In the genomic region with DNA sequence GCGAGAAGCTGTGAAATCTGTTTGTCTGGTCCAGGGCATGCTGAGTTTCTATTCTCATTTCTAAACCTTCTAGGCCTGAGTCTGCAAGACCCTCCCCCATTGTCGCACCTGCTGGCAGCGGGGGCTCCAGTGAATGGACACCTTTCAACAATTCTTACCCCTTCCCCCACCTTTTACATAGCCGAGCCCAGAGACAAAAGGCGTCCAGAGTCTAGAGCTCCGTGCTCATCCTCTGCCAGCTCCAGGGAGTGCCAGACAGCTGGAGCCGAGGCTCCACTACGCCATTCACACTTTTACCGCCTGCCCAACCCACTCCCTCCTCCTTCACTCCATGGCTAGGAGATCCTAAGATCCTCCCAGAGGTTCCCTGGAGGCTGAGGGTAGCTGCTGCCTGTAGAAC, we compare ENCODE assay signal across 13 mouse cellular contexts. TPM values are rescaled to one million over a fixed set of nuclear protein-coding genes. Genes with fewer than 3 reads are reported as not detected.
DNase-seq lines count a peak whose midpoint lies in the region; ATAC-seq and TF ChIP-seq lines count a peak whose summit lies in the region.
"Had no signal": no experiment of that assay in that cellular context is flagged by ENCODE, and none has a peak within 500 bp of the region (broad histone marks: within the 10 kb centered on the region; RNA-seq: fewer than 3 reads in every experiment).

No protein-coding gene starts in this region.

- intact Hi-C loops in heart, postnatal 10 days (cut with DNase I): no loop called here

- peak; percentile 68; the same call in 1 of the 2 replicates for ATAC-seq in forebrain, embryonic 12.5 days (ENCODE audit: low FRiP score)
- no peak for ATAC-seq in stomach, postnatal 0 days (ENCODE audit: low FRiP score, low TSS enrichment)
- ATAC-seq: liver, postnatal 0 days had no signal

- no peak for TF ChIP-seq CTCF in ES-Bruce4 (IDR thresholded peaks at IDR 0.05; ENCODE audit: low read depth, low read length)
- no peak for TF ChIP-seq CTCF in stomach, postnatal 0 days (IDR thresholded peaks at IDR 0.05; ENCODE audit: low read depth)

- 7% methylated on average over 9 of the region's 9 CpGs for WGBS in heart, embryonic 10.5 days
- WGBS in forebrain, embryonic 12.5 days: 2% methylated on average over 9 of the region's 9 CpGs
- 5% methylated on average over 9 of the region's 9 CpGs for WGBS in midbrain, embryonic 10.5 days
- 6% methylated on average over 9 of the region's 9 CpGs for WGBS in stomach, postnatal 0 days

- no peaks in the 10 kb centered on the region for H3K36me3 ChIP-seq in heart, embryonic 10.5 days
- no peaks in the 10 kb centered on the region for H3K36me3 ChIP-seq in ES-Bruce4 (ENCODE audit: control insufficient read depth, insufficient read depth, low read length, poor library complexity, severe bottlenecking)
- H3K36me3 ChIP-seq in forebrain, embryonic 12.5 days (replicated peaks): no peaks in the 10 kb centered on the region
- H3K36me3 ChIP-seq in midbrain, embryonic 10.5 days: no peaks in the 10 kb centered on the region
- H3K36me3 ChIP-seq in stomach, postnatal 0 days (ENCODE audit: control insufficient read depth, insufficient read depth, low read length): no peaks in the 10 kb centered on the region

- H3K27ac ChIP-seq in heart, embryonic 10.5 days: no peak overlapping the region
- H3K27ac ChIP-seq in ES-Bruce4 (ENCODE audit: insufficient read depth, low read length): no peak overlapping the region
- peak overlapping the region; percentile 10 for H3K27ac ChIP-seq in forebrain, embryonic 12.5 days
- H3K27ac ChIP-seq in midbrain, embryonic 10.5 days (replicated peaks): peak overlapping the region; percentile 68
- no peak overlapping the region for H3K27ac ChIP-seq in stomach, postnatal 0 days (replicated peaks)
- H3K27ac ChIP-seq: layer of hippocampus, adult 2 months had no signal

- H3K4me3 ChIP-seq in heart, embryonic 10.5 days: peak overlapping the region; percentile 45
- H3K4me3 ChIP-seq in ES-Bruce4 (ENCODE audit: low read depth, low read length): peak overlapping the region; percentile 23
- no peak overlapping the region for H3K4me3 ChIP-seq in forebrain, embryonic 12.5 days (replicated peaks)
- H3K4me3 ChIP-seq in midbrain, embryonic 10.5 days: peak overlapping the region; percentile 34
- no peak overlapping the region for H3K4me3 ChIP-seq in stomach, postnatal 0 days (ENCODE audit: low read depth, low read length)
- H3K4me3 ChIP-seq: layer of hippocampus, adult 2 months had no signal

- no peak for DNase-seq in heart, embryonic 10.5 days (ENCODE audit: low spot score)
- DNase-seq in heart, postnatal 10 days: no peak
- no peak for DNase-seq in midbrain, embryonic 10.5 days (ENCODE audit: low spot score)
- DNase-seq in adrenal gland, postnatal 4 days (ENCODE audit: low spot score in 2 of 2): no peak
- no peak for DNase-seq in stomach, postnatal 0 days (ENCODE audit: low spot score)
- DNase-seq in thymus, postnatal 25 days: no peak
- DNase-seq: liver, postnatal 0 days had no signal

- peak; percentile 91 for TF ChIP-seq EP300 in ES-Bruce4 (IDR thresholded peaks at IDR 0.05; ENCODE audit: insufficient read depth, low read depth, low read length)
- TF ChIP-seq EP300 in stomach, postnatal 0 days (optimal IDR thresholded peaks at IDR 0.05): no peak

- no peak for TF ChIP-seq POLR2A in ES-Bruce4 (IDR thresholded peaks at IDR 0.05; ENCODE audit: insufficient read depth, low read length)

- H3K4me1 ChIP-seq in heart, embryonic 10.5 days: peaks cover 22% of the 10 kb centered on the region
- H3K4me1 ChIP-seq in ES-Bruce4 (ENCODE audit: control insufficient read depth, insufficient read depth, low read length): peaks cover 1% of the 10 kb centered on the region
- peaks cover 9% of the 10 kb centered on the region for H3K4me1 ChIP-seq in forebrain, embryonic 12.5 days
- peaks cover 13% of the 10 kb centered on the region for H3K4me1 ChIP-seq in midbrain, embryonic 10.5 days
- no peaks in the 10 kb centered on the region for H3K4me1 ChIP-seq in stomach, postnatal 0 days (replicated peaks; ENCODE audit: control insufficient read depth, insufficient read depth)

- H3K9ac ChIP-seq in ES-Bruce4 (ENCODE audit: low read depth, poor library complexity, severe bottlenecking): no peak overlapping the region
- H3K9ac ChIP-seq in forebrain, embryonic 12.5 days: 0 out of 2 replicates have a peak overlapping the region, but pooled peaks have one; percentile 29
- no peak overlapping the region for H3K9ac ChIP-seq in stomach, postnatal 0 days (ENCODE audit: low read length)
- H3K9ac ChIP-seq: liver, postnatal 0 days had no signal

- peak overlapping the region; percentile 35 for H3K4me2 ChIP-seq in forebrain, embryonic 12.5 days
- H3K4me2 ChIP-seq in stomach, postnatal 0 days (replicated peaks; ENCODE audit: low read depth): no peak overlapping the region

- H3K9me3 ChIP-seq in heart, embryonic 10.5 days: no peaks in the 10 kb centered on the region
- no peaks in the 10 kb centered on the region for H3K9me3 ChIP-seq in ES-Bruce4 (replicated peaks; ENCODE audit: control insufficient read depth, insufficient read depth, low read length, poor library complexity, severe bottlenecking)
- H3K9me3 ChIP-seq in forebrain, embryonic 12.5 days: no peaks in the 10 kb centered on the region
- H3K9me3 ChIP-seq in midbrain, embryonic 10.5 days (replicated peaks): no peaks in the 10 kb centered on the region
- no peaks in the 10 kb centered on the region for H3K9me3 ChIP-seq in stomach, postnatal 0 days (ENCODE audit: control insufficient read depth, low read length)

- peaks cover 29% of the 10 kb centered on the region; the same call in 1 of the 2 replicates for H3K27me3 ChIP-seq in heart, embryonic 10.5 days (ENCODE audit: insufficient read depth, poor library complexity, severe bottlenecking)
- no peaks in the 10 kb centered on the region for H3K27me3 ChIP-seq in ES-Bruce4 (ENCODE audit: control insufficient read depth, insufficient read depth, low read length, poor library complexity, severe bottlenecking)
- 0 out of 2 replicates have a peak, but pooled peaks cover 6% of the 10 kb centered on the region for H3K27me3 ChIP-seq in forebrain, embryonic 12.5 days
- peaks cover 38% of the 10 kb centered on the region for H3K27me3 ChIP-seq in midbrain, embryonic 10.5 days (ENCODE audit: low read depth, poor library complexity, severe bottlenecking)
- no peaks in the 10 kb centered on the region for H3K27me3 ChIP-seq in stomach, postnatal 0 days (ENCODE audit: control insufficient read depth, insufficient read depth, low read length)

RNA-seq across cellular contexts. Expression of a gene that starts 7.9 kb away (rescaled TPM):
- 13.1 and 13.8 TPM in 2 replicates for polyA plus RNA-seq in heart, embryonic 10.5 days (2016; fragmentation: Nextera tagmentation; extraction: Ambion mirVana)
- total RNA-seq in heart, postnatal 10 days (2021): 1 to 10 TPM; 5.8 to 7.3 TPM
- 20.8 and 20.9 TPM in 2 replicates for polyA plus RNA-seq in ES-Bruce4 (2011; ENCODE audit: insufficient read depth, insufficient read length, low read depth, missing spikeins)
- polyA plus RNA-seq in forebrain, embryonic 12.5 days (2016; fragmentation: Nextera tagmentation; extraction: Ambion mirVana): 14.3 and 14.4 TPM in 2 replicates
- polyA plus RNA-seq in midbrain, embryonic 10.5 days (2016; fragmentation: Nextera tagmentation; extraction: Ambion mirVana): 13.3 TPM in 2 replicates
- 10 to 100 TPM; 11.3 to 13.8 TPM for total RNA-seq in adrenal gland, postnatal 4 days (2021)
- polyA plus RNA-seq in stomach, postnatal 0 days (2015; fragmentation: Nextera tagmentation; extraction: Ambion mirVana): 6.0 and 6.1 TPM in 2 replicates

RNA-seq across cellular contexts. Expression of a gene that starts 15.7 kb away (rescaled TPM):
- not detected in 2 replicates for polyA plus RNA-seq in heart, embryonic 10.5 days (2016; fragmentation: Nextera tagmentation; extraction: Ambion mirVana)
- not detected for total RNA-seq in heart, postnatal 10 days (2021)
- 3.7 and 3.8 TPM in 2 replicates for polyA plus RNA-seq in ES-Bruce4 (2011; ENCODE audit: insufficient read depth, insufficient read length, low read depth, missing spikeins)
- polyA plus RNA-seq in forebrain, embryonic 12.5 days (2016; fragmentation: Nextera tagmentation; extraction: Ambion mirVana): not detected in 2 replicates
- not detected in 2 replicates for polyA plus RNA-seq in midbrain, embryonic 10.5 days (2016; fragmentation: Nextera tagmentation; extraction: Ambion mirVana)
- not detected for total RNA-seq in adrenal gland, postnatal 4 days (2021)
- polyA plus RNA-seq in stomach, postnatal 0 days (2015; fragmentation: Nextera tagmentation; extraction: Ambion mirVana): 0.02 TPM in 1 of 2 replicates, not detected in the other
- total RNA-seq: common myeloid progenitor, adult 5-6 weeks; heart, adult 8-10 months; layer of hippocampus, adult 2 months had no signal
- polyA plus RNA-seq: C2C12; liver, postnatal 0 days had no signal

RNA-seq across cellular contexts. Expression of a gene that starts 55.6 kb away (rescaled TPM):
- polyA plus RNA-seq in heart, embryonic 10.5 days (2016; fragmentation: Nextera tagmentation; extraction: Ambion mirVana): not detected in 2 replicates
- total RNA-seq in heart, postnatal 10 days (2021): not detected
- 0.18 TPM in 1 of 2 replicates, not detected in the other for polyA plus RNA-seq in ES-Bruce4 (2011; ENCODE audit: insufficient read depth, insufficient read length, low read depth, missing spikeins)
- polyA plus RNA-seq in forebrain, embryonic 12.5 days (2016; fragmentation: Nextera tagmentation; extraction: Ambion mirVana): 0.08 and 0.37 TPM in 2 replicates
- polyA plus RNA-seq in midbrain, embryonic 10.5 days (2016; fragmentation: Nextera tagmentation; extraction: Ambion mirVana): 1.0 and 1.9 TPM in 2 replicates
- not detected for total RNA-seq in adrenal gland, postnatal 4 days (2021)
- not detected in 2 replicates for polyA plus RNA-seq in stomach, postnatal 0 days (2015; fragmentation: Nextera tagmentation; extraction: Ambion mirVana)
- total RNA-seq: common myeloid progenitor, adult 5-6 weeks; heart, adult 8-10 months had no signal
- polyA plus RNA-seq: C2C12; liver, postnatal 0 days had no signal

Comparison
In these comparisons a context has a peak if more than half of its experiments do, and no peak if none do; other contexts are left out.
1. H3K27ac ChIP-seq: peak in forebrain, embryonic 12.5 days (single experiment) and midbrain, embryonic 10.5 days (single experiment); none in heart, embryonic 10.5 days (single experiment), ES-Bruce4 (single experiment) and stomach, postnatal 0 days (single experiment).
2. H3K4me3 ChIP-seq: peak in heart, embryonic 10.5 days (single experiment), ES-Bruce4 (single experiment) and midbrain, embryonic 10.5 days (single experiment); none in forebrain, embryonic 12.5 days (single experiment) and stomach, postnatal 0 days (single experiment).